Mouse (Mus musculus): ENCODE measurements around the gene Mcrip2.

Mcrip2 gene

DNA sequence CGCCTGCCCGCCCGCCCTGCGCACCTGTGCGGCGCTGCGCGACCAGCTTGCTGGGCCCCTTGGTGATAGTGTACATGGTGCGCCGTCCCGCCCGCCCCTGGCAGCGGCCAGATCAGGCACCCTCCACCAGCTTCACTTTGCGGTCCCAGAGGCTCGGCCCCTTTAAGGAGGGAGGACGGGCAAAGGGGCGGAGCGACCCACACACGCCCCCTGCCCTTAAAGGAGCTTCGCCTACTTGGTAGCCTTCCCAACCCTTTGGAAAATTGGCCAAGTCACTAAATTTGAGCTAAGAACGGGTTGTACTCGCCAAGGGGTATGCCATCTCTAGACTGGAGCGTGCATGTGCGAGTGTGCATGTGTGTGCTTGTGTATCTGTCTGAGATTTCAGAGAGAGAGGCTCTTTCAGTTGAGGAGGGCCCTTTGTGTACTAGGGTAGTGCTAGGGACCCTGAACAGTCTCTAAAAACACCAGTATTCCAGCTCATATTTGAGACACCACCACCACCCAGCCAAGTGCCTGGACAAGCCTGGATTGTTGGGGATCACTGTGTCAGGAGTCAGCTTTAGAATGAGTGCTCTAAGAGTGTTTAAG, at the start of gene Mcrip2:
TSS of gene Mcrip2 (minus strand) at position 164 of the 591 bp plus-strand sequence.
- peak; percentile 81 to 83 for DNase-seq

DNA sequence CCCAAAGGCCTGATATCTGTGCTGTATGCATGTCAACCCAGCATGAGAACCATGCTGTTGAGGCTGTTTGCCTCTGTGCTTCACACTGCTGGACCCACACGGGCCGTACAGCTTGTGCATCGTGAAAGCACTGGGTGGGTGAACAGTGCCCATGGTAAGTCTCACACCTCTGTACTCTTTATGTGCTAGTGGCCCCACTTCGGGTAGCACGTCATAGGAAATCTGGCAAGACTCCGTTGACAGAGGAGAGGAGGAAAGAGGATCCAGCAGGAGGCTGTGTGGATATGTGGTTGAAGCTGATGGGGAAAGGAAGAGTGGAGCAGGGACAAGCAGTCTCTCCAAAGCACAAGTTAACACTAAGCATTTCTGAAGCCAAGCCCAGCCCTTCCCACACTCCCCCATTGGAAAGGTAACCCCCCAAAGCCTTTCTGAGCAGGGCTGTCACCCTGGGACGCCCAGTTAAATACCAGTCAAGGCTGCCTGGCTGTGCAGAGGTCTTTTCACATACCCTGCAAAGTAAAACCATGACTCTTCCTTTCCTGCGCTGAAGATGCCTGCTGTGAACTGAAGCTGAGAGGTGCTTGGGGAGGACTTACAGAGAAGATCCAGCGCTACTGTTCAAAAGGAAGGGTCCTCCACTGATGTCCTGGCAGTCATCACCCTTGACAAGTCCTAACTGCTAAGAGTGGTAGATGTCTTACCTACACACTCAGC, 49.6 kb upstream of the Mcrip2 start:
- no peak for DNase-seq

DNA sequence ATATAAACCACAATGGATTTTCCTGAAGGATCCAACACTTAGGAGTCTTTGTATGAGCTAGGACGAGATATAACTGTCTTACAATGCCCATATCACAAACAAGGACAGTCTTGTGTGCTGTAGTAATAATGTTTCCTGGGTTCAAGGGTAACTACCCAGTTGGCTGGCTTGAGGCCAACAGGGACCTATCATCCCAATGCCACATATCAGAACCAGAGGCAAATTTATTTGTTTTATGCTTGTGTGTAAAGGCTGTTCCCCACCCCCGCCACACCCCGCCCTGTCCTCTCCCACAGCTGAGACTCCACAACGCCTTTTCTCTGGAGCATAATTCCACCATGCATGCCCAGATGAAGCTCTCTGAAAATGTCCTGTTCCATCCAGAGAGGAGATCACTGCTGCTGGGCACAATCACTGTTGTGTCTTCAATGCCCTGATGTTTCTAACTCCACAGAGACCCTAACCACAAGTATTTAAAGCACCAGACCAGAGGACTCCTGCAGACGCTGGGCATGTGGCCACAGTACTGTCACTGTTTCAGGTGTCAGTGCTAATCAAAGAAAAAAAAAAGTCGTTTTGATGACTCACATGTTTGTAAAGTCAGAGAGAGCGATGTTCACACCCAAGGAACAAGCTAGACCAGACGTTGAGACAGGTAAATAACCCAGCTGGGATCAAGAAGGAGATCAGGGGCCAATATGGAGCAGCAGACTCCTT, 48.5 kb upstream of the Mcrip2 start:
- DNase-seq = no peak

DNA sequence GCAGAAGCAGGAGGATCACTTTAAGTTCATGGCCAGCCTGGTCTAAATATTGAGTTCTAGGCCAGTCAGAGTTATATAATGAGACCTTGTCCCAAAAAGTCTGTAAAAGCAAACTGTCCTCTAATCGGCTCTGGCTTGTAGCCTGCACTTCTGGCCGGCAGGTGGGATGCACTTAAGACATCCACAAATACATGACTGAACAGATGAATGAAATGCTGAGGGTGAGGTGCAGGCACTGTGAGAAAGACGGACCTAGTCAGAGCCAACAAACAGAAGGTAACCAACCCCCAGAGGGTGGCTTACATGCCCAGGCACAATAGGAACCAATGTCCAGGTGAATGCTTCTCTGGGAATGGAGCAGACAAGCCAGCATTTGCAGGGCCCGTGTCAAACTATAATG, 45.7 kb upstream of the Mcrip2 start:
- DNase-seq = peak in 1 of 2 experiments; percentile 39

- DNase-seq = peak in 1 of 2 experiments; percentile 39
Observed at GRCm38 (mm10) chr17:25913877-25914275, 45.3 kb upstream of the Mcrip2 start.

GRCm38 (mm10) chr17:25913186-25913876, 44.8 kb upstream of the Mcrip2 start:
- DNase-seq = peak; percentile 45 to 61

DNA sequence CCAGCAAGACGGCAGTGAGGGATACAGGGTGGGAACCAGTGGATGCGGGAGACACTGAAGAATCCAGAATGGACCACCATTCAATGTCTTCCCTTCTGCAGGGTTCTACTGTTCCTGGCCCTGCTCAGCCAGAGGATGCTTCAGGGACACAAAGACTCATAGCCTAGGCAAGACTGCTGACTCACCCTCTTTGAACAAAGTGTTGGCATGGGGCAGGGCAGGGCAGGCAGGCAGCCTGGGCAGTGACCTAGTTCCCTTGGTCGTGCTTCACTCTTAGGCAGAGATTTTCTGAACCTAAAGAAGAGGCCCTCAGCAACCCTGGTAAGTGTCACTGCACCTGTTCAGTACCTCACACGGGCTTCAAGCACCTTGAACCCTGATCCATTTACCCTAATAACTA, 43.3 kb upstream of the Mcrip2 start:
- DNase-seq = peak; percentile 53 to 63

GRCm38 (mm10) chr17:25907640-25908039, 39.1 kb upstream of the Mcrip2 start:
- no peak for DNase-seq

DNA sequence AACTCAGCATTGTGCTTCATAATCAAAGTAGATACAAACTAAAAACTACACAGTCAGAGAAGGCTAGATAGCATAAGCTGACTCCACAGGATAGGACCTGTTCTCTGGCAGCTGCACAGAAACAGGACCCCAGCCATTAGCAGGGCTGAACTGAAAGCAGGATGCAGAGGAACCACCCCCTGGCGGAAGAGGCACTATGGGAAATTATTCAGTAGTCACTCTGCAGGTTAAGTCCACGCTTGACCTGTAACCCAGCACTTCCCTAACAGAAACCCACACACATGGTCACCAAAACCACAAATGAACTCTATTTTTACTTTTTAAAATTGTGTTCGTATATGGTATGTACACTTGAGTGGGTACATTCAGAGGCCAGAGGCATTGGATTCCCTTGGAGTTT, 34.5 kb upstream of the Mcrip2 start:
- DNase-seq = no peak

GRCm38 (mm10) chr17:25900193-25900592, 31.6 kb upstream of the Mcrip2 start:
- no peak for DNase-seq

GRCm38 (mm10) chr17:25895891-25896290, 27.3 kb upstream of the Mcrip2 start:
- DNase-seq = no peak

DNA sequence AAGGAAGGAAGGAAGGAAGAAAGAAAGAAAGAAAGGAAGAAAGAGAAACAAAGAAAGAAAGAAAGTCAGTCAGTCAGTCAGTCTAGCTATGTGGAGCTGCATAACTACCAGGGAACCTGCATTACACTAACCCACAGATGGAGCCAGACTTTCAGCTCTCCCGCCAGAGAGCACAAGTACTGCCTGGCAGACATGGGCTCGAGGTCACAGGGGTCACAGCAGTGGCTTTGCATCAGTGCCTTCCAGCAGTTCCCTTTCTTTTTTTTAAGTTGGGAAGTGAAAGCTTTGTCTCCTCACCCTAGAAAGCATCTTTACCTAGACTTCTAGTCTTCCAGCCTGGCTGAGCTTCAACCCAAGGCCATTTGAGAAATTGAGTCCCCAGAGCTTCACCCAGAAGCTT, 26.9 kb upstream of the Mcrip2 start:
- DNase-seq = no peak

- DNase-seq = peak; percentile 86 to 91
Observed at GRCm38 (mm10) chr17:25893975-25894617, 25.5 kb upstream of the Mcrip2 start.

DNA sequence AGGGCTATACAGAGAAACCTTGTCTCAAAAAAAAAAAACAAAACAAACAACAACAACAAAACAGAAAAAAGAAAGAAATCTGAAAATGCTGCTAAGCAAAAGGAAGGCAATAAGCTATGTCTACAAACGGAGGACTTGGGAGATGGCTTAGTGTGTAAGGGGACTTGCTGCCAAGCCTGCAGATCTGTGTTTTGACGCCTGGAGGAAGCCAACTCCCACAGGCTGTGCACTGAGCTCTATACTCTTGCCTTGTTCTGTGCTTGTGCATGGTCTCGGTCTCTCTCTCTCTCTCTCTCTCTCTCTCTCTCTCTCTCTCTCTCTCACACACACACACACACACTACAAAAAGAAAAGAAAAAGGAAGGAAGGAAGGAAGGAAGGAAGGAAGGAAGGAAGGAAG, 20.3 kb upstream of the Mcrip2 start:
- DNase-seq = no peak

DNA sequence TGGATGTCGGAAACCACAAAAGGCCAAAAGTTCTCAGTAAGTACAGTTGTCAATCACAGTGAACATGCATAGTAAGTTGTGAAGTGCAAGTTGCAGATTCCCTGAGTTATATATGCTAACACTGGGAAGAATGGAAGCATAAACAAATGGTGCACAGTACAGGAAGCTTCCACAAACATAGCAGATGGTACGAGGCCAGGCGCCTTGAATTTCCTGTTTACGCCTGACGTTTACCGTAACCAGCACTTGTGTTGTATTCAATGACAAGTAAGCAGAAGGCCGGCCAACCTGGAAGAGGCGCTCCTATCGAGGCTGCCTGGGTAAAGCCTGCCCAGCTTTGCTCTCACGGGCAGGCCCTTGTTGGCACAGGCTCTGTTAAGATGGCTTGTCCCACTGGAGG, 18.9 kb upstream of the Mcrip2 start:
- DNase-seq = no peak

DNA sequence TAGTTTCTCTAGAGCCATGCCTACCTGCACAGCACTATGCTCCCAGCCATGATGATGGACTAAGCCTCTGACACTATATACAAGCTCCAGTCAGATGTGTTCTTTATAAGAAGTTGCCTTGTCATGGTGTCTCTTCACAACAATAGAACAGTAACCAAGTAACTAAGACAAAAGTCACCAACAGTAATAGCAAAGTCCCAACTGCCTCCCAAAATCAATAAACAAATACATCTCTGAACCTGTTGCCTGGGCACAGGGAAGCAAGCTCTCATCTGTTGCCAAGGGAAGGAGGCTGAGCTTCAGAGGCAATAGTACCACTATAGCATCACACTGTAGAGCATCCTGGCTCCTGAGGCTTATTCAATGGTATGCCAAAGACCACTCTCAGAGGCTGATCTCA, 18.2 kb upstream of the Mcrip2 start:
- DNase-seq = no peak

GRCm38 (mm10) chr17:25885636-25886035, 17.1 kb upstream of the Mcrip2 start:
- DNase-seq = peak in 1 of 2 experiments; percentile 60

DNA sequence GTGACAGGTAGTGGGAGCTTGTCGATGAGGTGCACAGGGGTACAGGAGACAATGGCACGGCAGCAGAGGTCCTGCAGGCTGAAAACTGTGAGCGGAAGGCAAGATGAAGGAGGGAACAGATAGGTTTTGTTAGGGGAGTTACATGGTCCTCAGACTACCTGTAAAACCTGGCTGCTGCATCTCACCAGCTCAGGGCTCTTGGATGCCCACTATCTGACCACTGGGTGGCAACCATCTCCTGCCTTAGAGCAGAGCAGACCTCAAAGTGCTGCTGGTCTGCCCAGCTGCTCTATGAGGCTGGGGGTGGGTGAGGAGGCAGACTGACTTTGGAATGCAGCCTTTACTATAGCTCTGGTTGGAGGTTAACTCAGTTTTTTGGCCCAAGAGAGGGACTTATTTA, 15.3 kb upstream of the Mcrip2 start:
- peak in 1 of 2 experiments; percentile 35 for DNase-seq

DNA sequence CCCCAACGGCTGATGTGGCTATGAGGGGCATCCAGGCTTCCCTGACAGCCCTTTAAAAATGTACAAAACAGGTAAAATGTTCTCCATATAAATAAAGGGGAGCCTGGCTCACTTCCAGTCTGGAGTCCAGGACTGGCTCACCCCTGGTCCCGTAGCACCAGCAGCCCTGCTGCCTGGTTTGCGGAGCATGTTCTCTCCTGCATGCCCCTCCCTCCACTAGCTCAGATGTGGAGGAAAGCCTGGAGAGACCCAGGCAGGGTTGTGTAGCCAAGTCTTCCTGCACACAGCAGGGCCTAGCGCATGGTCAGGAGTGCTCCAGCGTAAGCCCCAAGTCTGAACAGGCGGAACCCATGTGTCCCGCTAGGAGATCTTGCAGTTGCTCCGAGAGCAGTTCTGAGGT, 14.7 kb upstream of the Mcrip2 start:
- DNase-seq = no peak

DNA sequence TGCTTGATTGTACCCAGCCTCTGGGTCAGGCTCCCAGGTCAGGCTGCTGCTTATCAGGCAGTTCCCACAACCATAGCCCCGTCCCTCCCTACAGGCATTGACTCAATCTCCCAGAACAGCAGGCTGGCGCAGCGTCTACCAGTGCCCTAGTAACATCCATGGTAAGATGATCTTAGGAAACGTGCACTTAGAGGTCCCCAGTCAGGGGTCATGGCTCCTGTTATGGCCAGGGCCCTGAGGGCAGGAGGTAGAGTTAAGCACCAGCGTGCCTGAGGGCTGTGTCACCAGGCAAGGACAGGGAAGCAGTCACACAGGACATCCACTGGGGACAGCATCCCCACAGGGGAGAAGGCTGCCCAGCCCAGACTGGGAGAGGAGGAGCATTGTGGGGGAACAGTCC, 13.7 kb upstream of the Mcrip2 start:
- no peak for DNase-seq

DNA sequence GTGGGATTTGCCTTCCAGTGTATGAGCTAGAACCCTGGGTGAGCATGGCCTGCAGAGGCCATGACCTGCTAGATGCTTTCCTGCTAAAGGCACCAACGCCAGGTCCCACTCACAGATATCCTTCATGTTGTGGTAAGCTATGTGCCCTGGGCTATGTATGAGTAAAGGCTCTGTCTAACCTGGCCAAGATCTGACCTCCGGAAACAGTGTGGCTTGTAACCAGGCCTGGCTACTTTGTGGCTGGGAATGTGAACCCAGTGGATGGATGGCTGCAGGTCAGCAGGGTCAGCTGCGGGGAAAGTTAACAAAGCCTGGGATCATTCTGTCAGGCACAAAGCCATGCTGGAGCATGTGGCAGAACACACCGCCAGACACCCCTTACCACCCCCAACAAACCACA, 13.1 kb upstream of the Mcrip2 start:
- no peak for DNase-seq

GRCm38 (mm10) chr17:25880913-25881641, 12.5 kb upstream of the Mcrip2 start:
- DNase-seq = peak in 1 of 2 experiments; percentile 33
